Mouse (Mus musculus): ENCODE measurements at regions not wholly inside any gene's neighbourhood (a gene's known extent, or its start where the extent isn't known, plus 50 kb on each side); places are given as distances from the start of the nearest gene placed in this dataset.

- in situ Hi-C loops (cut with MboI, MseI) = no loop called here
Observed at GRCm38 (mm10) chr2:167848468-167849440, 83.1 kb upstream of the Ptpn1 start.

GRCm38 (mm10) chr2:167847281-167848077 lies 84.4 kb upstream of the Ptpn1 start:
- in situ Hi-C loops (cut with MboI, MseI) = no loop called here

DNA sequence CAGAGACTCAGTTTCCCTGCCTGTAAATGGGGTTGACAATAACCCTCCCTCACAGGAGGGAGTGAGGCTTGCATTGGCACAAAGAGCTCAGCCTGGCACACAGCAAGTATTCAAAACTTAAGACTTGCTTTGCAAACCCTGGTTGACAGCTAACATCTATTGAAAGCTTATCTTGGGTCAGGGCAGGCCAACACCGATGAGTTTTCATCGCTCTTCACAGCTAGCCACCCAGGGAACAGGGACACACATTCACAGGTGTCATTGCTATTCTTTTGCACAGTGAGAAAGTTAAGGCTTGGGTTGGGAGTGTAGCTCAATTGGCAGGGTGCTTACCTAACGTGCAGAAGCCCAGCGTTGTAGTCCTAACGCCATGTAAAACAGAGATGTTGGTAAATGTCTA lies 86.5 kb upstream of the Ptpn1 start:
- in situ Hi-C loops (cut with MboI, MseI) = no loop called here

DNA sequence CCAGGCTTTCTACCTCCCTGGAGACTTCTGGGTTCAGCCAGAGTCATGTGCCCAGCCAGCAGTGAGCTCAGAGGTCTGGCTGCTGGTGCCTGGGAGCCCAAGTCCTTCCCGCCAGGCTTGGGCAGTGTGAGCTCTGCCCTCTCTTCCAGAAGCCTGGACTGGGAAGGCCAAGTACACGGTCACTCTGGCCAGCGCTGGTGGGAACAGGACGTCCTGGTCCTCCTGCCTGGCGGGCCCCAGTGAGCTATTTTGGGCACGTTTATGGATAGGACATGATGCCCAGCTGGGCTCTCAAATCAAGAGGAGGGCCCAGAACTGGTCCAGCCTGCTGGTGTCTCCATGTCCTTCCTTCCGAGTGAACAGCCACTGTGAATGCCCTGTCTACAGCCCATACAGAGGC lies 87.3 kb upstream of the Ptpn1 start:
- in situ Hi-C loops (cut with MboI, MseI) = no loop called here

DNA sequence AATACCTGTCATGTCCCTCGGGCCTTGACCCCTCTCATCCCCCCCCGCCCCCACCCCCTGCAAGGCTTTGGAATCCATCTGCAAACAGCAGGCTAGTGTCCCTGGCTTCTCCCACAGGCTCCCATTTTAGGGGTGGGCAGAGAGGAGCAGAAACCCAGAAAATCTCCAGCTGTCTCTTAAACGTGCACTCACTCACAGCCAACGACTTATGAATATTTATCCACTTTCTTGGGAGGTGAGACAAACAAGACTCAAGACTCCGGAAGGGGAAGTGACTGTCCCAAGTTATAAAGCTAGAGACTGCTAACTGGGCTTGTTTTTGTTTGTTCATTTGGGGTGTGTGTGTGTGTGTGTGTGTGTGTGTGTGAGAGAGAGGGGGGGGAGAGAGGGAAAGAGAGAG lies 87.9 kb upstream of the Ptpn1 start:
- in situ Hi-C loops (cut with MboI, MseI) = no loop called here

DNA sequence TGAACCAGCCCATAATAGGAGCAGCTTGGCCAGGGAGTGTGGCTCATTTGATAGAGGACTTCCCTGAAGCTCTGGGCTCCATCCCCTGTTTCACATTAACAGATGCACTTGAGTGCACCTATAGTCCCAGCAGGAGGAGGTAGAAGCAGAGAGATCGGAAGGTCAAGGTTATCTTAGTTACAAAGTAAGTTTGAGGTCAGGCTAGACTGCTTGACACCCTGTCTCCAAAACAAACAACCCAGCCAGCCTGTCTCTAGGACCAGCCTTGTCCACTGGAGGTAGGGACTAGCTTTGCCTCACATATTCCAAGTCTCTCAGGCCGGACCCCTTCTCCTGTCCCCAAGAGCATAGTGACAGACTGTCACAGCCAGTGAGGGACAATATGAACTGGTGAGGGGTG lies 88.9 kb upstream of the Ptpn1 start:
- in situ Hi-C loops (cut with MboI, MseI) = no loop called here

DNA sequence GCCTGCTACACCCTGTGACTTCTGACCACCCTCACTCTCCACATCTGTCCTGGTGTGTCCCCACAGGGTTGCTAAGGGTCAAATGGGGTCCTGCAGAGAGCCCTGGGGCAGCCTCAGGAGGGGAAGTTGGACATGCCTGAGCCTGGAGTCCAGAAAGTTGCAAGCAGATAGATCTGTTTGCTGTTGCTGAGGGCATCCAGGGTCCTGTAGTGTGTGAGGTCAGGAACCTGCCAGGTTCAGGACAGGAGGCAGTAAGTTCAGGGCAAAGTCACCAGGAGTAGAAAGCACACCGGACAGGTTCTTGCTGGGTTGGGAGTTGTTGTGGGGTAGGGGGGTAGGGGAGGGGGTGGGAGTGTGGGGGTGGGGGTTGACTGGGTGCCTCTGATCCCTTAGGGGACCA lies 89.4 kb upstream of the Ptpn1 start:
- in situ Hi-C loops (cut with MboI, MseI) = no loop called here

- in situ Hi-C loops (cut with MboI, MseI) = no loop called here
Observed at GRCm38 (mm10) chr2:167841339-167842240, 90.3 kb upstream of the Ptpn1 start.

DNA sequence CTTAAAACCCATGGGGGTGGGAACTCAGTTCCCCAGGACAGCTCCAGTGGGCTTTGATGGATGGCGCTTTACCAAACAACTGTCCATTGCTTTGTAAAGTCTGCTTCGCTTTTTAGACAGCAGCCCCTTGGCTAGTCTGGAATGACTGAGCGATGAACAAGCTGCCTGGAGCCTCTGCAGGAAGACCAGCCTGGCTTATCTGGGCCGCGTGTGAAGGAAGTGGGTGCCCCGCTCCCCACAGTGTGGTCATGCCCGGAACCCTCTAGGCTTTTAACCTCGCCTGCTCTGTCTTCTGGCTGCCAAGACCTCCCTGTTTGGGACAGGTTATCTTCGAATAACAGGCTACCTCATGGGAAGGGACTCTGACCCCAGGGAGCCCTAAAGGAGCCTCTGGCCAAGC lies 91.5 kb upstream of the Ptpn1 start:
- in situ Hi-C loops (cut with MboI, MseI) = no loop called here

DNA sequence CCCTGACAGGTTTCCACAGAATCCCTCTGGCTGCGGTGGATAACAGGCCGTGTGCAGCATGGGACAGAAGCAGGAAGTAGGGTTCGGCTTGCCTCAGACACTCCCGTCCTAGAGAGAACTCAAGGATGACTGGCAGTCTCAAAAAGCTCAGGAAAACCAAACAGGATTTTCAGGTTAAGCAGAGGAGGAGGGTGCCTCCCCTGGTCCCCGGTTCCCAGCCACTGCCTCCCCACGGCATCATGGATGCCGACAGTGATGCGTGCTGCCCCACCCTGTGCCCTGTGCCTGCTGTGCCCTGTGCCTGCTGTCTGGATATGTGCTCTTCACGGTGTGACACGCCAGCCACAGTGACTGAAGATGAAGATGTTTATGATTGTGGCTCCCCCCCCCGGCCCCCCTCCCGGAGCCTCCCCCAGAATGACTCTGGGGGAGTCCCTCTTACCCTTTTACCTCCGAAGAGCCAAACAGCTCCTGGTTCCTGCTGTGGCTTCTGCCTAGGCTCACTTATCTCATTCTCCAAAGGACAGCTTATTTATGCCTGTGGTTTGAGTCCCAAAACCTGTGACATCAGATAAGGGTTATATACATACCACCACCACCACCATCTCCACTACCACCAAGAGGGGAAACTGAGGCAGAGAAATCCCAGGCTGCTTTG lies 92.4 kb upstream of the Ptpn1 start:
- in situ Hi-C loops (cut with MboI, MseI) = no loop called here

DNA sequence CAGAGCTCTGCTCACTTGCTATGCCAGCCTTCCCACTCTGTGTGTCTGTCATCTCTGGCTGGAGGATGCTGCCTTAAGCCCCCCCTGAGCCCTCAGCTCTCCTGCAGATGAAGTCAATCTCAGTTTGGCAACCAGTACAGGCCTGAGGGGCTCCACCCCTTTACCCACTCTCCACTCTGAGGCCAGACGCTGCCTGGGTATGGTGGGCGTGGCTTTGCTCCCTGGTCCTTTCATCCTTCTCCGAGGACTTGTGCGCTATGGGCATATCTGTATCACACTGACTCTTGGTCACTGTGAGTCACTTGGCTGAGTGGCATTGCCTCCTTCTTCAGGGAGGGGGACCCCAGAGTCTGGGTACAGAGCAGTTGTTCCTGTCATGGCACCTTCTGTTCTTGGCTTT lies 94.3 kb upstream of the Ptpn1 start:
- in situ Hi-C loops (cut with MboI, MseI) = no loop called here

DNA sequence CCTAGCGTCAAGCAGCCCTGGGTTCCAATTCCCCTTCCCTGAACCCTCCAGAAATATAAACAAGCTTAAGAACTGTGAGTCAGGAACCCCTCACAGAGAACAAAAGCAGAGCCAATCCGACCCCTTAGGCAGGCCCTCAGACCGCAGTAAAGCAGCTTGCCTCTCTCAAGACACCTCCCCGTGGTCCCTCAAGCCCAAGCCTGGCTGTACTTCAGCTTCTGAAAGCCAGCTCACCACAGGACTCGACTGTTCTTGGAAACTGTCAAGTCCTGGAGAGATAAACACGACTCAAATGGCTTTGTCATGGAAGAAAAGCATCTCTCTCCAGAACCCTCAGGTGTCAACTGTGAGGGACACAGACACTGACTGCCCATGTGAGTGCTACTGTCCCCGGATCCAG lies 95.2 kb upstream of the Ptpn1 start:
- in situ Hi-C loops (cut with MboI, MseI) = no loop called here

DNA sequence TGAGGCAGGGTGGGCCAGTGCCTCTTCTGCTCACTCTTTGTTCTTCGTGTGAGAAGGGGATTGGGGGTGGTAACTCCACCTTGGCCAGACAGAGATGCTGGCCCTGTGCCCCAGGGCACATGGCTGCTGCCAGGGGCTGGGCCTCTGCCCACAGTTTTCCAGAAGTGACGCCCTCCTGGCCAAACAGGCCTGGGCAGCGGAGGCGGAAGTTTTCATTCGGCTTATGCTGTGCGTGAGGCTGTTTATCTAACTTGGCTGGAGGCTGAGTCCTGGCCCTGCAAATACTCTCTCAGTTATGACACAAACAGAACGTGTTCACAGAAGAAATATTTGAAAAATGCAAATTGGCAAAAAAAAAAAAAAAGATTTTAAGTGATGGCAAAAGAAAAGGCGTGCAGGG lies 97.3 kb upstream of the Ptpn1 start:
- in situ Hi-C loops (cut with MboI, MseI) = no loop called here

DNA sequence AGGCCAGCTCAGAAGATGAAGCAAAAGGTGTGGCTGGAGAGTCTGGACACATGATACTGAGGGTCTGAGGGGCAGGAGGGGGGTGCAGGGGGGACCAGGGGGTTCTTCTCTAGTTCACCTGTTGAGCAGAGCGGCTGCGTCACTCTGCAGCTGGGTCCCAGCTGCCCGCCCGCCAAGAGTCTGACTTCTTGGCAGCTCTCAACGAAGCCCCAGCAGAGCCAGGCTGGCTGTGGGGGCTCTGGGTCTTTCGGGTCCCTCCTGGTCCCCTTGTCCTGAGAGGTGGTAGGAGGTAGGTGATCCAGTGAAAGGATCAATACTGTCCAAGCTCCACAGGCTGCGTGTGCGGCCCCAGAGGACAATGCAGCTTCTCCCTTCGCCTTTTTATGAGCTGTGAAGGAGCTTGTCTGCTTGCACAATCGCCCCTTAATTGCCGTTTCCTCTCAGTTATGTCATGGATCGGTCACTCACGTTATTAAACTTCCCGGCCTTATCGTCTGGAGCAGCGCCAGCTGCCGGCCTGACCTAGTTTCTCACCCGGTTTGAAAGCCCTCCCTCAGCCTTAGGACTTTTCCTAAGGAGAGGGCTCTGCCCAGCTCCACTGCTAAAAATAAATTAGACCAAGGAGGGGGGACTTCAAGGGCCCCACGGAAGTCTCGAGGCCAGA lies 98.4 kb upstream of the Ptpn1 start:
- in situ Hi-C loops (cut with MboI, MseI) = no loop called here

DNA sequence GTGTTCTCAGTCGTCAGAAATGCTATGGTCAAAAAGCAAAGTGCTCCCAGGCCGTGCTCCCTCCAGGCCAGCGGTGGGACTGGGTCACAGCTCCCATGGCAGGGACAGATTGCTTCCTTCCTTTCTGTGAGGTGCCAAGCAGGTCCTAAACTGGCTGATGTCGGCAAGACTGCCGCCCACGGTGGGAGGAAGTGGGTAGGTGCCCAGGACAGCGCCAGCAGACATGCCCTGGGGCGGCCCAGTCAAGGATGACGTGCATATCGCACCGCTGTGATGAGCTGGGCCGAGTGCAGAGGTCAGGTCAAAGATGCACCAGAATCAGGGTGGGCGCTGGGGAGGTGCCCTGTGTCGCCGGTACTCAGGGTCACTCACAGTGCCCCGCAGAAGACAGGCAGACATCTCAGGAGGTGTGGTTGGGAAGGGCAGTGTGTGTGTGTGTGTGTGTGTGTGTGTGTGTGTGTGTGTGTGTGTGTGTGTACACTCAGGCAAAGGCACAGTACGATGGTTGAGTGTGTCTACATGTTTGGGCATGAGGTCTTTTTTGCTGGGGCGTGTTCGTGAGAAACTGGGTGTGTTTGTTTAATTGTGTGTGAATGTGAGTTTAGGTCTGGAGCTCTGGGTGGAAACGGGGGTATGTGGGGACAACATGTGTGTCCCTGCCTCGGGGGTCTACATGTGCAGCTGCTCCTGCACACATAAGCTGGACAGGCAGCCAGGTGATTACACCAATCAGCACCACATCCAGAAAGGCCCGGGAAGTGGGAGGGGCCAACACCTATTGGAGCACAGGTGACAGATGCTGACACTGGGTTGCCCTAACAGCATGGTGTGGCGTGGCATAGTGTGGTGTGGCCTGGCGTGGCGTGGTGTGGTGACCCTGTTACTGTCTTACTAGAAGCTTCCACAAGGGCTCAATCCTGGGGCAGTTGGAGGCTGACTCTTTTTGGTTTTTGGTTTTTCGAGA lies 100.5 kb upstream of the Ptpn1 start:
- in situ Hi-C loops (cut with MboI, MseI) = no loop called here

- in situ Hi-C loops (cut with MboI, MseI) = no loop called here
Observed at GRCm38 (mm10) chr2:167828258-167828657, 103.6 kb upstream of the Ptpn1 start.

DNA sequence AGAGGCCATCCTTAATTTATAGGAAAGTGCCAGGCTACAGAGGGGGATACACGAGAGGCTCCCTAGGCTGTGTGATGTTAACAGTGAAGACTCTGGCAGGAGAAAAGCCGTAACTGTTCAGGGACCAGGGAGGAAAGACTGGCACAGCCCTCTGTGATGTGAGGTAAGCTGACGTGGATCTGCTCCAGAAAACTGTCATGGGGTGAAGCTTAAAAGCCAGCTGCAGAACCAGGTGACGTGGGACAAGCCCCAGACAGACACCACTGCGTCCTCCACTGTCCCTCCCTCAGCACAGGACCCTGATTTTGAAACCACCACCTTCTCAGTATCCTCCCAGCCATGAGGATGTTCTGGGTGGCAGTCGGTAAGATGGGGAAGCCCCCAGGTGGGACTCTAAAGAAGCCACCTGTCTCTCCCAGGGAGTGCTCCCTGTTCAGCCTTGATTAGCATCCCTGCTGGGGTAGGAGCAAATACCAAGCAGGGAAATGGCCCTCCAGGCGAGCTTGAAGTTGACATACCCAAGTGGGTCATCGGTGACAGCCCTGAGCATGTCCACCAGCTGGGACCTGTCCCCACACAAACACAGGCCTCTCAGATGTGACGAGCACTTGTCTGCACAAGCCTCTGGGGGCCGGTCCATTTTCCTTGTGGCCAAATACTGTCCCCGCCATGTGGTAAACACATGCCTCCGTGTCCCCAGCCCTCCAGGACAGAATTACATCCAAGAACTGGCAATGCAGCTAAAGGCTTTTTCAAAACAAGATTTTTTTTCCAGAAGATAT lies 104.7 kb upstream of the Ptpn1 start:
- in situ Hi-C loops (cut with MboI, MseI) = no loop called here

DNA sequence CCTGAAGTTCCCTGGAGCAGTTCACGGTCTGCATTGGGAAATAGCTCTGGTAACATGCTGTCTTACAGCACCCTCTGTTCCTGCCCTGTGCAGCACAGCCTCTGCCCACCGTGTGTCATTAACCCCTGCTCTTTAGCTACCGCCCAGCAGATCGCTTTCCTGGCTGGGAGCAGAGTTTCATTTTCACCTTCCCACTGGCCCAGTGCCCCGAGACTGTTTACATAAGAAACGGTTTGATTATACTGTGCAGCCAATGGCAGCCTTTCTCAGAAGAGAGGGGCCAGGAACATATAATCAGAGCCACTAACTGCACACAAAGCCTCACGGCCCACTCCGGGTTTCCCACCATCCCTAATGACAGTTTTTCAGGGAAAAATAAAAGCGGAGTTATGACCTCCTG lies 108.3 kb upstream of the Ptpn1 start:
- in situ Hi-C loops (cut with MboI, MseI) = no loop called here

DNA sequence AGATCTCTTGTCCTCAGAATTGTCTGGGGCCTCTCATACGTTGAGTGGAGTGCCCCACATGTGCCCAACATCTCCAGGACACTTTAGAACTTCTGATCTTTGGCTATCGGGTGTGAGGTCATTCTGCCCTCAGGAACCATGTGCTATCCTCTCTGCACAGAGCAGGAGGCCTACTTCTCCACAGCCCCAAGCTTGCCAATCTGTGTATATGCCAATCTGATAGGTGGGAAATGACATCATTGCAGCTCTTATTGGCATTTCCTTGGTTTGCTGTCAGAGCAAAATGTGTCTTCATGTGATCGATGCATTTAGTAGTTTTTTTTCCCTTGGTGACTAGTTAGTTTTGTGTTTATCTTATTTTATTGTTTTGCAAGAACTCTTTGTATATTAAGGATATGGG lies 108.8 kb upstream of the Ptpn1 start:
- in situ Hi-C loops (cut with MboI, MseI) = no loop called here
